ENCODE assay signal across 8 mouse cellular contexts in the genomic region with DNA sequence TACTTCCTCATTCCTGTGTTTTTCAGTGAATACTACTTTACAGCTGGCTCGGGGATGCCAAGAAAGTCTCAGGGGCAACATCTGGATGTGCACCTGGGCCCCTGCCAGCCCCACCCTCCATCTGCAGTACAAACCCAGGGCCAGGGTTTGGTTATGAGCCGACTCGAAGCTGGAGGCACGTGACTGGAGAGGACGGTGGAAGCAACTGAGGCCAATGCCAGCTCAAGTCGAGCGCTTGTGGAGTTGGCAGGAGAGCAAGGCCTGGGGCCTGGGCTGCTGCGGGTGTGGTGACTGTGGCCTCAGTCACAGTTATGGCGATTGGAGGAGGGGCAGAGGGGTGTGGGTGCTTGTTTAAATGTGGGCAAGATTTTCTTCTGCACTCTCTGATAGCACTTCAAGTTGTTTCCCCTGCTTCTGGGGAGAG. TPM values are rescaled to one million over a fixed set of nuclear protein-coding genes. Genes with fewer than 3 reads are reported as not detected.
DNase-seq lines count a peak whose midpoint lies in the region; ATAC-seq lines count a peak whose summit lies in the region.
"Had no signal": no experiment of that assay in that cellular context is flagged by ENCODE, and none has a peak within 500 bp of the region (broad histone marks: within the 10 kb centered on the region; RNA-seq: fewer than 3 reads in every experiment).

No protein-coding gene starts in this region.

- DNase-seq in spleen, postnatal 36 days (ENCODE audit: low spot score in 2 of 2), result peak; percentile 30 to 36
- no peak for DNase-seq in spleen, adult 18-20 months
- DNase-seq in gastrocnemius, postnatal 10 days, result peak; percentile 20
- no peak for DNase-seq in right cerebral cortex, postnatal 14 days
- no peak for DNase-seq in ovary, postnatal 10 days (ENCODE audit: low spot score)
- no peak for DNase-seq in ovary, postnatal 14 days (ENCODE audit: low spot score)

- 0 out of 2 replicates have a peak, but pooled peaks have one; percentile 15 for ATAC-seq in megakaryocyte, adult 5-6 weeks (ENCODE audit: poor library complexity, severe bottlenecking)
- ATAC-seq: Patski had no signal

RNA-seq across cellular contexts. Expression of a gene that starts 27.4 kb away (rescaled TPM):
- 10 to 100 TPM in 1 of 2 experiments, 1 to 10 TPM in 1; 6.1 to 11.3 TPM for total RNA-seq in gastrocnemius, postnatal 10 days (2021)
- total RNA-seq in megakaryocyte, adult 5-6 weeks (2015), result 122 and 133 TPM in 2 replicates
- total RNA-seq in megakaryocyte, adult 5-6 weeks (2017), result 40.3 and 45.8 TPM in 2 replicates

Comparison
In these comparisons a context has a peak if more than half of its experiments do, and no peak if none do; other contexts are left out.
1. DNase-seq: peak in spleen, postnatal 36 days (2 of 2) and gastrocnemius, postnatal 10 days (single experiment); none in spleen, adult 18-20 months (0 of 2), right cerebral cortex, postnatal 14 days (single experiment), ovary, postnatal 10 days (single experiment) and ovary, postnatal 14 days (single experiment).